Mouse (Mus musculus): ENCODE measurements around the gene Lzic. TPM values are rescaled to one million over a fixed set of nuclear protein-coding genes. Genes with fewer than 3 reads are reported as not detected.
A peak's percentile ranks its signal among the peaks of the same experiment; 100 is the strongest.
"Not testable (repeated sequence)": the region's sequence is repeated elsewhere in the genome, so short reads cannot be mapped to it uniquely, and the experiment has no call there.

The Lzic gene
- polyA plus RNA-seq, 1 experiment from 2014 or later: 19.8 TPM

GRCm38 (mm10) chr4:149446309-149446708 is 38.7 kb upstream of the Lzic start:
- Histone ChIP-seq H3K27ac (ENCODE audit: low read length) (0 out of 2 replicates have a peak overlapping the region, but pooled peaks have one; percentile 79), H3K4me2 (replicated peaks; ENCODE audit: low read depth, low read length) (no peak overlapping the region), H3K36me3 (ENCODE audit: insufficient read depth, low read length) (no peaks in the 10 kb centered on the region), H3K27me3 (replicated peaks; ENCODE audit: insufficient read depth, low read length) (no peaks in the 10 kb centered on the region), H3K4me3 (ENCODE audit: low read depth, low read length) (no peak overlapping the region), H3K9ac (replicated peaks; ENCODE audit: low read depth) (no peak overlapping the region), H3K9me3 (ENCODE audit: low read length) (no peaks in the 10 kb centered on the region), H3K4me1 (ENCODE audit: insufficient read depth, low read depth, low read length) (0 out of 2 replicates have a peak, but pooled peaks cover 3% of the 10 kb centered on the region)
- 48% methylated on average over 1 of the region's 1 CpGs for WGBS
- ATAC-seq: no peak
- DNase-seq (ENCODE audit: low spot score): no peak
- no peak for TF ChIP-seq EP300 (IDR thresholded peaks at IDR 0.05)
- TF ChIP-seq CTCF (IDR thresholded peaks at IDR 0.05): no peak

GRCm38 (mm10) chr4:149450636-149451035 is 34.4 kb upstream of the Lzic start:
- H3K36me3 ChIP-seq (ENCODE audit: insufficient read depth, low read length): no peaks in the 10 kb centered on the region
- TF ChIP-seq EP300 (IDR thresholded peaks at IDR 0.05) (no peak), CTCF (IDR thresholded peaks at IDR 0.05) (no peak)
- H3K27ac ChIP-seq (ENCODE audit: low read length): no peak overlapping the region
- no peaks in the 10 kb centered on the region for H3K27me3 ChIP-seq (replicated peaks; ENCODE audit: insufficient read depth, low read length)
- no peak overlapping the region for H3K4me3 ChIP-seq (ENCODE audit: low read depth, low read length)
- no peak overlapping the region for H3K4me2 ChIP-seq (replicated peaks; ENCODE audit: low read depth, low read length)
- DNase-seq (ENCODE audit: low spot score) (no peak), ATAC-seq (no peak)
- 75% methylated on average over 3 of the region's 3 CpGs for whole genome bisulfite sequencing
- H3K4me1 ChIP-seq (ENCODE audit: insufficient read depth, low read depth, low read length): 0 out of 2 replicates have a peak, but pooled peaks cover 1% of the 10 kb centered on the region
- H3K9me3 ChIP-seq (ENCODE audit: low read length): no peaks in the 10 kb centered on the region
- no peak overlapping the region for H3K9ac ChIP-seq (replicated peaks; ENCODE audit: low read depth)

- H3K27me3 ChIP-seq (replicated peaks; ENCODE audit: insufficient read depth, low read length): no peaks in the 10 kb centered on the region
Measured at GRCm38 (mm10) chr4:149453656-149454055, 31.4 kb upstream of the Lzic start.

GRCm38 (mm10) chr4:149454263-149454662 is 30.8 kb upstream of the Lzic start:
- no peak for DNase-seq (ENCODE audit: low spot score)
- H3K9ac ChIP-seq (replicated peaks; ENCODE audit: low read depth): no peak overlapping the region
- no peaks in the 10 kb centered on the region for H3K27me3 ChIP-seq (replicated peaks; ENCODE audit: insufficient read depth, low read length)
- H3K36me3 ChIP-seq (ENCODE audit: insufficient read depth, low read length): no peaks in the 10 kb centered on the region
- TF ChIP-seq CTCF (IDR thresholded peaks at IDR 0.05) (no peak), EP300 (IDR thresholded peaks at IDR 0.05) (no peak)
- H3K4me1 ChIP-seq (ENCODE audit: insufficient read depth, low read depth, low read length): no peaks in the 10 kb centered on the region
- H3K9me3 ChIP-seq (ENCODE audit: low read length): no peaks in the 10 kb centered on the region
- ATAC-seq: no peak
- H3K27ac ChIP-seq (ENCODE audit: low read length): no peak overlapping the region
- 74% methylated on average over 17 of the region's 17 CpGs for WGBS
- H3K4me3 ChIP-seq (ENCODE audit: low read depth, low read length): no peak overlapping the region
- H3K4me2 ChIP-seq (replicated peaks; ENCODE audit: low read depth, low read length): no peak overlapping the region

More at GRCm38 (mm10) chr4:149453656-149454055, 31.4 kb upstream of the Lzic start:
- no peaks in the 10 kb centered on the region for H3K4me1 ChIP-seq (ENCODE audit: insufficient read depth, low read depth, low read length)
- 76% methylated on average over 4 of the region's 4 CpGs for WGBS
- H3K36me3 ChIP-seq (ENCODE audit: insufficient read depth, low read length): no peaks in the 10 kb centered on the region
- ATAC-seq (no peak), DNase-seq (ENCODE audit: low spot score) (peak; percentile 28)
- H3K9me3 ChIP-seq (ENCODE audit: low read length): no peaks in the 10 kb centered on the region
- no peak overlapping the region for H3K27ac ChIP-seq (ENCODE audit: low read length)
- TF ChIP-seq CTCF (IDR thresholded peaks at IDR 0.05) (peak; percentile 68), EP300 (IDR thresholded peaks at IDR 0.05) (no peak)
- no peak overlapping the region for H3K4me2 ChIP-seq (replicated peaks; ENCODE audit: low read depth, low read length)
- no peak overlapping the region for H3K9ac ChIP-seq (replicated peaks; ENCODE audit: low read depth)
- no peak overlapping the region for H3K4me3 ChIP-seq (ENCODE audit: low read depth, low read length)

GRCm38 (mm10) chr4:149454879-149455278 is 30.1 kb upstream of the Lzic start, which contains the start of gene Rbp7:
Gene Rbp7 (minus strand): TSS chr4:149454978.
- no peaks in the 10 kb centered on the region for H3K36me3 ChIP-seq (ENCODE audit: insufficient read depth, low read length)
- no peak within 1 kb of the TSS for H3K4me3 ChIP-seq (ENCODE audit: low read depth, low read length)
- H3K4me2 ChIP-seq (replicated peaks; ENCODE audit: low read depth, low read length): no peak within 1 kb of the TSS
- WGBS: 38% methylated on average over 8 of the region's 8 CpGs
- no peak within 1 kb of the TSS for H3K27ac ChIP-seq (ENCODE audit: low read length)
- no peak for DNase-seq (ENCODE audit: low spot score)
- no peak for ATAC-seq
- H3K9me3 ChIP-seq (ENCODE audit: low read length): no peaks in the 10 kb centered on the region
- H3K4me1 ChIP-seq (ENCODE audit: insufficient read depth, low read depth, low read length): no peaks in the 10 kb centered on the region
- no peaks in the 10 kb centered on the region for H3K27me3 ChIP-seq (replicated peaks; ENCODE audit: insufficient read depth, low read length)
- H3K9ac ChIP-seq (replicated peaks; ENCODE audit: low read depth): no peak within 1 kb of the TSS
- TF ChIP-seq EP300 (IDR thresholded peaks at IDR 0.05) (no peak), CTCF (IDR thresholded peaks at IDR 0.05) (no peak)

GRCm38 (mm10) chr4:149457163-149457562 is 27.9 kb upstream of the Lzic start:
- H3K9me3 ChIP-seq (ENCODE audit: low read length): not testable (repeated sequence)
- 0 out of 2 replicates have a peak, but pooled peaks have one; percentile 32 for ATAC-seq

More at GRCm38 (mm10) chr4:149457163-149457562, 27.9 kb upstream of the Lzic start:
- not testable (repeated sequence) for H3K27me3 ChIP-seq (replicated peaks; ENCODE audit: insufficient read depth, low read length); H3K4me1 ChIP-seq (ENCODE audit: insufficient read depth, low read depth, low read length); H3K36me3 ChIP-seq (ENCODE audit: insufficient read depth, low read length); H3K9ac ChIP-seq (replicated peaks; ENCODE audit: low read depth); H3K4me2 ChIP-seq (replicated peaks; ENCODE audit: low read depth, low read length); H3K4me3 ChIP-seq (ENCODE audit: low read depth, low read length); H3K27ac ChIP-seq (ENCODE audit: low read length); DNase-seq (ENCODE audit: low spot score)
- WGBS: 81% methylated on average over 27 of the region's 27 CpGs

Measured in lung, postnatal 0 days (tissue).